Mouse (Mus musculus) heart, embryonic 12.5 days (tissue): ENCODE measurements around the gene Trim26. TPM values are rescaled to one million over a fixed set of nuclear protein-coding genes. Genes with fewer than 3 reads are reported as not detected.
"Not testable (repeated sequence)": the region's sequence is repeated elsewhere in the genome, so short reads cannot be mapped to it uniquely, and the experiment has no call there.

ENCODE experiments used
- ATAC-seq: fragments of 200-750 bp; cut with Nextera tagmentation; 2 replicates; pipeline ENCODE4 v1.8.0; 2017; ENCODE audit warnings: moderate TSS enrichment, moderate library complexity; ENCODE audit not compliant: insufficient number of reproducible peaks, low FRiP score
- H3K27ac ChIP-seq: fragments of 300-500 bp; sonication (generic); 2 replicates; pipeline ENCODE4 v1.5.1; 2016; ENCODE audit warnings: mild to moderate bottlenecking, moderate library complexity; ENCODE audit not compliant: poor library complexity, severe bottlenecking
- H3K27me3 ChIP-seq: fragments of 300-500 bp; sonication (generic); replicated peaks from 2 replicates; pipeline ENCODE4 v1.6.1; 2016; ENCODE audit warnings: mild to moderate bottlenecking, moderate library complexity
- H3K36me3 ChIP-seq: fragments of 300-500 bp; sonication (generic); 2 replicates; pipeline ENCODE4 v1.6.1; 2016; ENCODE audit warnings: mild to moderate bottlenecking, moderate library complexity
- H3K4me1 ChIP-seq: fragments of 300-500 bp; sonication (generic); replicated peaks from 2 replicates; pipeline ENCODE4 v1.6.1; 2016; ENCODE audit warnings: mild to moderate bottlenecking
- H3K4me2 ChIP-seq: fragments of 300-500 bp; sonication (generic); 2 replicates; pipeline ENCODE4 v1.6.1; 2016; ENCODE audit warnings: mild to moderate bottlenecking, moderate library complexity
- H3K4me3 ChIP-seq: fragments of 300-500 bp; sonication (generic); 2 replicates; pipeline ENCODE4 v1.5.1; 2016; ENCODE audit warnings: mild to moderate bottlenecking
- H3K9ac ChIP-seq: fragments of 300-500 bp; sonication (generic); 2 replicates; pipeline ENCODE4 v1.6.1; 2016; ENCODE audit warnings: mild to moderate bottlenecking, moderate library complexity
- H3K9me3 ChIP-seq: fragments of 300-500 bp; sonication (generic); replicated peaks from 2 replicates; pipeline ENCODE4 v1.6.1; 2016; ENCODE audit warnings: mild to moderate bottlenecking, moderate library complexity
- WGBS: fragments of 180-500 bp; shearing (Covaris S2); methylation state at CpG from one replicate; pipeline ENCODE4 v1.1.7; 2016; 5-methylcytosine and 5-hydroxymethylcytosine counted together
- polyA plus RNA-seq: library from polyadenylated mRNA; unstranded; fragments of >200 nt; fragmentation: Nextera tagmentation; extraction: Ambion mirVana; gene quantifications from 2 replicates; pipeline ENCODE4 v1.2.1, GENCODE M21; 2016

The Trim26 gene
- polyA plus RNA-seq, 1 experiment from 2014 or later: 28.9 TPM

DNA sequence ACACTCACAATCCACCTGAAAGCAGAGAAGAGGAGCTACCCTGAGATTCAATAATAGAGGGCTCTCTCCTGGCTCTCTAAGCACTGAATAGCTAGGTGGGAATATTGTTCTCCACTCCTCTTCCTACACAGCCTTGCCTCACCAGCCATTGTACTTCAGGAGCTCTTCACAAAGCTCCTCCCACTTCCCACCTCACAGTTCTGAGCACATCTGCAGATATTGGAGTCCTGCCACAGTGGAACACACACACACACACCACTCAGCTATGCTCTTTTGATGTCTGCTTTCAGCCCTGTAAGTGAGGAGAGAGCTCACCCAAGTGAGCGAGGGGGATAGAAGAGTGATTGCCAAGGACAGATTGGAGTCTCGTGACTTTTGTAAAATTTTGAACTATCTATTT, 46.4 kb downstream of the Trim26 start:
- Histone ChIP-seq H3K36me3 (no peaks in the 10 kb centered on the region), H3K27me3 (no peaks in the 10 kb centered on the region), H3K4me1 (no peaks in the 10 kb centered on the region), H3K4me3 (no peak overlapping the region), H3K4me2 (no peak overlapping the region), H3K27ac (no peak overlapping the region), H3K9ac (no peak overlapping the region), H3K9me3 (no peaks in the 10 kb centered on the region)
- ATAC-seq: no peak
- WGBS: 68% methylated on average over 2 of the region's 2 CpGs

DNA sequence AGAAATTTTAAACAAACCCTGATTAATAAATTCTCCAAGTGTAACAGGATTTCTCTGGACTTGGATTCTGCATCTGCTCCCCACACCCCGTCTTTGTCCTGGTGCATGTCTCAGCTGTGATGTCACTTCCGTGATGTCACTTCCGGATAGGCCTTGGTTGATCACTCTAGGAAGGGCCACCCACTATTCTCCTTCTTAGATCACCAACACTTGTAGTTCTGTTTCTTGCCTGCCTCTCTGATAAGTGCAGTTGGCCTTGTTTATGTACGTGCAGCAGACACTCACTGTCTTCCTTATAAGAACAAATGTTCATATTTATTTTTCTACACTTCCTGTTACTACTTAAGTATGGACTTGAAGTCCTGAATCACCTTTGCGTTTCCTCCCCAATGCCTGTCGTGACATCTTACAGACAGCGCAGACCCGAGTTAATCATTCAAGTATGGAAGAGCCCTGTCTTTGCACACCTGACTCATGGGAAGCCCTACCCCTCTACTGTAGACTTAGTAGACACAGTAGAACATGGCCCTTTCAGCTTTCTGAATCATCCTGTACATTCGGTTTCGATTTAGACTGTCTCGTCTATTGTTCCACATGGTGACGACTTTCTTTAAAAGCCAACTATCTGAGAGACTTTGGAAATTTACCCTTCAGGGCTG, 48.3 kb downstream of the Trim26 start:
- Histone ChIP-seq H3K4me3 (no peak overlapping the region), H3K4me2 (no peak overlapping the region)
- no peak for ATAC-seq

DNA sequence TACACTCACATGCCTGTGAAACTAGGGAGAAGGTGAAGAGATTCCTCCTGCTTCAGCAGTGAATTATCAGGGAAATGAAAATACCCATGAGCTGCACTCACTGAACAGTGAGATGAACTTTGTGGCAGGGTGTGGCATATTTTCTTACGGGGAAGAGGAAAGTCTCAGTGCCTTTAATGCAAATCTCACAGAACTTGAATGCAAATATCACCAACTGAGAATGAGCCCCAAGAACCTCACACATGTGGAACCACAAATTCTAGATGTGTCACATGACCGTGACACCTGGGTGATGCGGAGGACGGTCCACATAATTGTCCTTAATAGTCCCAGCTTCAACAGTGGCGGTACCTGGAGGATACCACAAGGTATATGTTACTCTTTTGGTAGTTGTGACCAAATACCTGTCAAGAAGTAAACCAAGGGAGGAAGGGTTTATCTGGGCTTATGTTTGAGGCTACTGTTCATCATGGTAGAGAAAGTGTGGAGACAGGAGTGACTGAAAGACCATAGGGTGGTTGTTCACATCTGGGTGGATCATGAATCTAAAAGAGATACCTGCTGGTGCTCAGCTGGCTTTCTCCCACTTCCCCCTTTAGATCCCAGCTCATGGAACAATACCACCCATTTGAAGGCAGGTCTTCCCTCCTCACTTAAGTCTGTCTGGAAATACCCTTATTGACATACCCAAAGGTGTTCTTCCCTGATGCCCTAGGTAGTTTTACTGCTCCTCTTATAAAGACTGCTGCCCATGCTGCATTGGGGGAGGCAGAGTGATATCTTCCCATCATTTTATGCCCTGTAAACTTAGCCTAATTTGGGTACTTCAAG, 53.4 kb downstream of the Trim26 start, which contains the start of gene Trim40:
Gene Trim40 (minus strand): TSS at position 51 of the 831 bp plus-strand sequence.
- Histone ChIP-seq H3K9me3 (no peaks in the 10 kb centered on the region), H3K36me3 (no peaks in the 10 kb centered on the region), H3K9ac (no peak within 1 kb of the TSS), H3K27me3 (peaks cover 12% of the 10 kb centered on the region; the same call in 1 of the 2 replicates), H3K4me2 (no peak within 1 kb of the TSS), H3K4me3 (no peak within 1 kb of the TSS), H3K27ac (no peak within 1 kb of the TSS), H3K4me1 (no peaks in the 10 kb centered on the region)
- no peak for ATAC-seq
- WGBS: 80% methylated on average over 5 of the region's 5 CpGs

More for the DNA sequence above, 48.3 kb downstream of the Trim26 start:
- Histone ChIP-seq H3K27ac (no peak overlapping the region), H3K9ac (no peak overlapping the region), H3K9me3 (no peaks in the 10 kb centered on the region), H3K36me3 (no peaks in the 10 kb centered on the region), H3K27me3 (no peaks in the 10 kb centered on the region), H3K4me1 (no peaks in the 10 kb centered on the region)
- WGBS: 87% methylated on average over 12 of the region's 12 CpGs

DNA sequence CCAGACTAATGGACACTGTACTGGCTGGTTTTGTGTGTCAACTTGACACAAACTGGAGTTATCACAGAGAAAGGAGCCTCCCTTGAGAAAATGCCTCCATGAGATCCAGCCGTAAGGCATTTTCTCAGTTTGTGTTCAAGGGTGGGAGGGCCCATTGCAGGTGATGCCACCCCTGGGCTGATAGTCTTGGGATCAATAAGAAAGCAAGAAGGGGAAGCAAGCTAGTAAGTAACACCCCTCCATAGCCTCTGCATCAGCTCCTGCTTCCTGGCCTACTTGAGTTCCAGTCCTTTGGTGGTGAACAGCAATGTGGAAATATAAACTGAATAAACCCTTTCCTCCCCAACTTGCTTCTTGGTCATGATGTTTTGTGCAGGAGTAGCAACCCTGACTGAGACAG, 54.6 kb downstream of the Trim26 start:
- H3K4me3 ChIP-seq, H3K27ac ChIP-seq, H3K9ac ChIP-seq, ATAC-seq, H3K4me1 ChIP-seq, H3K4me2 ChIP-seq, H3K36me3 ChIP-seq, H3K9me3 ChIP-seq: not testable (repeated sequence)
- peaks cover 12% of the 10 kb centered on the region; the same call in 1 of the 2 replicates for H3K27me3 ChIP-seq
- WGBS: 85% methylated on average over 1 of the region's 1 CpGs

DNA sequence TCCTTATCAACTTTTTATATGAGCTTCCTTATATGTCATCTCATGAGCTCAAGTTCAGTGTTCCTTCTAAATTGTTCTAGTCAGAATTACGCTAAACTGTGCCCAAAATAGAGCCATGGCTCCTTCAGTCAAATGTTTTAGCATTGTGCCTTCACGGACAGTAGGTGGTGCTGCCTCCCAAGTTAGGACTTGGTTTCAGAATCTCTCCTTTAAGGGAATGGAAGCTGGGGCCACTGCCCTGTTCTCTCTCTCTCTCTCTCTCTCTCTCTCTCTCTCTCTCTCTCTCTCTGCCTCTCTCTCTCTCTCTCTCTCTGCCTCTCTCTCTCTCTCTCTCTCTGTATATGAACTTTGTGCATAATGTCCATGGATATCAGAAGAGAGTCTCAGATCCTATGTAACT, 55.4 kb downstream of the Trim26 start:
- 8% methylated on average over 2 of the region's 2 CpGs for WGBS
- Histone ChIP-seq H3K36me3 (no peaks in the 10 kb centered on the region), H3K4me2 (no peak overlapping the region), H3K4me3 (no peak overlapping the region), H3K9me3 (no peaks in the 10 kb centered on the region), H3K27ac (no peak overlapping the region), H3K9ac (no peak overlapping the region), H3K27me3 (peaks cover 12% of the 10 kb centered on the region; the same call in 1 of the 2 replicates), H3K4me1 (no peaks in the 10 kb centered on the region)
- no peak for ATAC-seq

DNA sequence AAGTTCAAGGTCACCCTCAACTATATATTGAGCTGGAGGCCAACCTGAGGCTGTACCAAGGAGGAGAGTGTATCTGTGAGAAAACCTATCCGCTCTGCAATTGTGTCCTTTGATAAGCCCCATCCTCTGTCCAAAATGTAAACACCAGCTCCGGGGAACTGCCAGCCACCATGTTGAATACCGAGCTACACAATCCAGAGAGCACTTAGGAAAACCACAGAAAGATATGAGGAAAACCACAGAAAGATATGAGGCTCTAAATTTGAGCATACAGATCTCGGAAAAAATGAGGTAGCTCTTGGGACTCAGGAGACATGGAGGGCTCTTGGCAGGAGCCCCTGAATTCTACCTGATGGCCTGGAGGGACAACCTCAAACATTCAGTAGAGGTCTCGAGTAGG, 56.5 kb downstream of the Trim26 start:
- H3K36me3 ChIP-seq: no peaks in the 10 kb centered on the region
- no peaks in the 10 kb centered on the region for H3K4me1 ChIP-seq
- H3K9ac ChIP-seq: no peak overlapping the region
- no peak for ATAC-seq
- no peak overlapping the region for H3K4me2 ChIP-seq
- H3K9me3 ChIP-seq: no peaks in the 10 kb centered on the region
- H3K4me3 ChIP-seq: no peak overlapping the region
- H3K27ac ChIP-seq: no peak overlapping the region
- peaks cover 12% of the 10 kb centered on the region; the same call in 1 of the 2 replicates for H3K27me3 ChIP-seq
- WGBS: 46% methylated on average over 5 of the region's 5 CpGs

DNA sequence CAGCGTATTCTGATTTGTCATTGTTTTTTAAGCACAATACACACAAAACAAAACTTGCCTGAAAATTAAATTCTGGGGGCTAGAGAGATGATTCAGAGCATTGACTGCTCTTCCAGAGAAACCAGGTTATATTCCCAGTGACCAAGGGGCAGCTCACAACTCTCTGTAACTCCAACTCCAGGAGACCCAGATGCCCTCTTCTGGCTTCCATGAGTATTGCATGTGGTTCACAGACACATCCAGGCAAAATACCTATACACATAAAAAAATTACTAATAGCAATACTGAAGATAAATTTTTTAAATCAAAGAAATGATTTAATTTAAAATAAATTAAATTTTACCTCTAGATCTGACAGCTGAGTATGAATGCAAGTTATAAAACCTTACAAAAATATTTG, 59.6 kb downstream of the Trim26 start:
- Histone ChIP-seq H3K9ac (no peak overlapping the region), H3K27ac (no peak overlapping the region), H3K36me3 (no peaks in the 10 kb centered on the region), H3K4me1 (no peaks in the 10 kb centered on the region), H3K9me3 (no peaks in the 10 kb centered on the region), H3K4me2 (no peak overlapping the region), H3K27me3 (peaks cover 11% of the 10 kb centered on the region; the same call in 1 of the 2 replicates), H3K4me3 (no peak overlapping the region)
- 100% methylated on average over 1 of the region's 1 CpGs for WGBS
- ATAC-seq: no peak

DNA sequence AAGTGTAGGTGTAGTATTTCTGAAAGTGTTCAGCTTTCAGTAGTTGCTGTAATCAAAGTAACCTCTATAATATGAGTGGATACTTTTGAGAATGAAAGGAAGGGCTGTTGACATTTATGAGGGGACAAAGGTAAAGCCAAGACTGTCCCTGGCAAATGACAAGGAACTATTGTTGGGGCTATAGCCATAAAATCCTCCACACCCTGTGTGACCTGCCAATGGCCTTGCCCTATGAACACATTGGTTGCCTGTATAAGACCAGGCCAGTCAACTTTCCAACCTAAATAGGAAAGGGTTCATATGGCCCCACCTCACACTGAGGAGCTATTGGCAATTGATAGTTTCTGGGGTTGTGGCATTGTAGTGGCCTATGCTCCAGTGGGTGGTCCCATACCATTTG, 60.1 kb downstream of the Trim26 start:
- ATAC-seq: no peak
- H3K4me2 ChIP-seq: no peak overlapping the region
- H3K9ac ChIP-seq: no peak overlapping the region
- H3K36me3 ChIP-seq: no peaks in the 10 kb centered on the region
- H3K9me3 ChIP-seq: no peaks in the 10 kb centered on the region
- H3K27me3 ChIP-seq: 0 out of 2 replicates have a peak, but pooled peaks cover 6% of the 10 kb centered on the region
- no peak overlapping the region for H3K27ac ChIP-seq
- H3K4me1 ChIP-seq: no peaks in the 10 kb centered on the region
- H3K4me3 ChIP-seq: no peak overlapping the region

DNA sequence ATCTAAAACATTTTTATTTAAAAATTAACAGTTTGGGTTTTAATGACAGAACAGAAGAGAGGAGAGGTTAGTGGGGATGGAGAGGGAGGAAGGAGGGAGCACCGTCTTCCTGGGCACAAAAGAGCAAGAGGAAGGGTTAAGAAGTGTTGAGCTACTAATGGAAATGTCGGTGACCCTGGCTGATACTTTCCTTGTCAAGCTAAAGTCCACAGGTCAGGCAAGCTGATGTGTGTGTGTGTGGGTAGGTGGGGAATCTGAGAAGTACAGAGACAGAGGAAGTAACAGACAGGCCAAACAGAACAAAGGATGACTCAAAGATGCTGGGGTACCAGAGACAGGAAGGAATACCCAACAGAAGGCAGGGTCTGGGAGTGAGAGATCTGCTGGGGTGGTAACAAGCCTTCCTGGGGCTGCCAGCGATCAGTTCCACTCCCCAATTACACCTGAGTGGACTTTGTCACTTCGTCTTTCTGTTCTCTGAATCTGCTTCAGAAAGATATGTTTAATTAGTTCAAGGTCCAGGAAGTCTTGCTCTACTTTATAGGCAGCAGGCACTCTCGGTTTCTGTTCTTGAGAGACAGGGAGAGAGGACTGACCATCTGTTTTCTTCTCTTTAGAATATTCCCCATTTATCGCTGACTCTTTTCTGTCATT, 60.7 kb downstream of the Trim26 start, which contains the start of gene Trim31:
Gene Trim31 (plus strand): TSS at position 567 of the 654 bp plus-strand sequence.
- Histone ChIP-seq H3K9me3 (no peaks in the 10 kb centered on the region), H3K9ac (no peak within 1 kb of the TSS), H3K4me2 (no peak within 1 kb of the TSS), H3K4me1 (no peaks in the 10 kb centered on the region), H3K27me3 (0 out of 2 replicates have a peak, but pooled peaks cover 6% of the 10 kb centered on the region), H3K36me3 (no peaks in the 10 kb centered on the region), H3K4me3 (no peak within 1 kb of the TSS), H3K27ac (no peak within 1 kb of the TSS)
- ATAC-seq: no peak
- 57% methylated on average over 6 of the region's 6 CpGs for WGBS

DNA sequence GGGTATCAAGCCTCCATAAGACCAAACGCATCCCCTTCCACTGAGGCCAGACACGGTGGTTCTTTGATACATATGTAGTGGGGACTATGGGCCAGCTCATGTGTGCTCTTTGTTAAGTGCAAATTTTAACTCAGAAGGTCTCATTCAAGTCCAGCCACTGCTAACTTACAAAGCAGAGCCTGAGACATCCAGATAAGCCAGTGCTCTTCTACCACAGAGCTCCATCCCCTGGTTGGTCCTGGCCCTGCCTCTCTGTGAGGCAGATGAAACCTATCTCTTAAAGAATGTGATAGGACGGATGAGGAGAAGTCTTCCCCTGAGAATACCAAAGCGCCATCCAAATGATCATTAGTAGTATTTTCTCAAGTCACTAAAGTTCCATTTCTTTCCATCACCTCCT, 62.4 kb downstream of the Trim26 start:
- H3K27me3 ChIP-seq: 0 out of 2 replicates have a peak, but pooled peaks cover 6% of the 10 kb centered on the region
- 62% methylated on average over 4 of the region's 4 CpGs for WGBS
- no peaks in the 10 kb centered on the region for H3K36me3 ChIP-seq

DNA sequence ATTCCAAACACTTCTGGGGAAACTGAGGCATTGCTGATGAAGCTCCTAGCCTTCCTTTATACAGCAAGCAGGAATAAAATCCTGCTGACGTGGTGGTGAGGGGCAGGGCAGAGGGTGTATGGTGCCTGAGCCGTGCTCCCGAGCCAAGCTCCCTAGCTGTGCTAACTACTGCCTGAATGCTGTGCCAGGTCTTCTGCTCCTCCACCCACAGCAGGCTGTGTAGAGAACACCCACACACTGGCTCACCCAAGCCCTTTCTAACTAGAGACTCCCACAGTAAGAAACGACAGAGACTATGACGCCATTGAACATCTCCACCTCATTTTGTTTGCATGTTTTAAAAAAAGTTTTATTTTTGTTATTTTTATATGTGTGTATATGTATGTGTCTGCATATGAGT, 63.1 kb downstream of the Trim26 start:
- Histone ChIP-seq H3K4me2 (no peak overlapping the region), H3K36me3 (no peaks in the 10 kb centered on the region), H3K4me1 (no peaks in the 10 kb centered on the region), H3K4me3 (no peak overlapping the region), H3K27ac (no peak overlapping the region), H3K9me3 (no peaks in the 10 kb centered on the region), H3K9ac (no peak overlapping the region), H3K27me3 (0 out of 2 replicates have a peak, but pooled peaks cover 6% of the 10 kb centered on the region)
- ATAC-seq: no peak
- WGBS: 69% methylated on average over 5 of the region's 5 CpGs

More for the DNA sequence above, 62.4 kb downstream of the Trim26 start:
- no peaks in the 10 kb centered on the region for H3K4me1 ChIP-seq
- H3K4me2 ChIP-seq: no peak overlapping the region
- ATAC-seq: no peak
- no peaks in the 10 kb centered on the region for H3K9me3 ChIP-seq
- no peak overlapping the region for H3K9ac ChIP-seq
- no peak overlapping the region for H3K4me3 ChIP-seq
- H3K27ac ChIP-seq: no peak overlapping the region
